Mouse (Mus musculus): ENCODE measurements around the gene Gcsam.

- TF ChIP-seq TAL1 (IDR thresholded peaks at IDR 0.05; ENCODE audit: low read length) (no peak), GATA1 (IDR thresholded peaks at IDR 0.05; ENCODE audit: low read length) (no peak)
These were observed 43.8 kb downstream of the Gcsam start, which contains the start of gene BC016579 for GRCm38 (mm10) chr16:45653934-45654332.

Data from erythroblast, embryonic 14.5 days (primary cell).